Mouse (Mus musculus): ENCODE results near the gene Grhl1.

The Grhl1 gene

DNA sequence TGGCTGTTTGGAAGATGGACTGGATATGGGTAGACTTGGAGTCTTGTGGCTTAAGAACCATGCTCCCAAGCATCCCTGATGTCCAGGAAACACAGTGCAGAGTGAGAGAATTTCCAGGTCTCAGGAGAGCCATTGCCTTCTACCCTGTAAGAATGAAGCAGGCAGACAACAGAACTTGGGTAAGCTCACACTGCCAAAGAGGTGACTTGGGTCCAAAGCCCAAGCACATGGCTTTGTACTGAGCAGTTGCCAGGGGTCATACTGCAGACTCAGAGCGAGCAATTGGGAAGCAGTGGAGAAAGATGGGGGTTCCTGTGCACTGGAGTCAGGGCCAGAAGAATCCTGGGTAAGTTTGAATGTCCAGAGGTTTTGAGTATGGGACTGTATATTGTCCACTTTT, 76.0 kb downstream of the Grhl1 start:
- no peak for DNase-seq

GRCm38 (mm10) chr12:24650415-24651062, 78.5 kb downstream of the Grhl1 start:
- DNase-seq: no peak

- peak; percentile 99 for DNase-seq
Observed at GRCm38 (mm10) chr12:24651063-24651557, 79.0 kb downstream of the Grhl1 start, which contains the start of gene Klf11. Gene Klf11, plus strand, starts transcription at chr12:24651274.

GRCm38 (mm10) chr12:24651642-24652342, 79.7 kb downstream of the Grhl1 start:
- peak; percentile 99 for DNase-seq

- DNase-seq: no peak
Observed at GRCm38 (mm10) chr12:24654065-24654862, 82.2 kb downstream of the Grhl1 start.

DNA sequence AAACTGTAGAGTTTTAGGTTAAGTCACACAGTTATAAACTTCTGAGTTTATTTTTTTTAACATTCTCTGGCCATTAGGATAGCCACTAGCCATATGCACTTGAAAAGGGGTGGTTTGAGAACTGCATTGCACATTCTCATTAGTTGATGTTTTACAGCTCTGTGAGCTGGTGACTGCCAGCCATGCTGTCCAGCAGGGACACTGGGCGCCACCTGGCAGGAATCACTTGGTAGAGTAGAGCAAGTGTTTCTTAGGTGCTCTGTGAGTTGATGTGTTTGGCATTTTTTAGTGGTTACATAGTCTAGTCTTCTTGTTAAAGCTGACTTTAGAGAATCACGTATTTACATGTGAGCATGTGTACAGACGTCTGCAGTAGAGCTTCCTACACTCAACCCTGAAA, 84.4 kb downstream of the Grhl1 start:
- peak; percentile 54 for DNase-seq

- DNase-seq: peak; percentile 55
Observed at GRCm38 (mm10) chr12:24658998-24659397, 86.9 kb downstream of the Grhl1 start.

DNA sequence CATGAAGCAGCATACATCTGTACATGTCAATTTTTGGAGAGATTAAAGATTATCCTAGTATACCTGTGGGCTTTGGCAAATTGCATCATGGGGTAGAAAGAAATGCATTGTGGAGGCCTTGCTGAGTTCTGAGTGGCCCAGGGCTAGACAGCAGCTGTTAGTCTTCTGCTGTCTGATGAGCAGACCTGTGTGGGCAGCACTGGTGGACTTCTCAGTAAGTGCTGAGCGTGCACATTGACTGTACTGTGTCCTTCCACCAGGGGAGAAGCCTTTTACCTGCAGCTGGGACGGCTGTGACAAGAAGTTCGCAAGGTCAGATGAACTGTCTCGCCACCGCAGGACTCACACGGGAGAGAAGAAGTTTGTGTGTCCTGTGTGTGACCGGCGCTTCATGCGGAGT, 87.8 kb downstream of the Grhl1 start:
- DNase-seq: no peak

DNA sequence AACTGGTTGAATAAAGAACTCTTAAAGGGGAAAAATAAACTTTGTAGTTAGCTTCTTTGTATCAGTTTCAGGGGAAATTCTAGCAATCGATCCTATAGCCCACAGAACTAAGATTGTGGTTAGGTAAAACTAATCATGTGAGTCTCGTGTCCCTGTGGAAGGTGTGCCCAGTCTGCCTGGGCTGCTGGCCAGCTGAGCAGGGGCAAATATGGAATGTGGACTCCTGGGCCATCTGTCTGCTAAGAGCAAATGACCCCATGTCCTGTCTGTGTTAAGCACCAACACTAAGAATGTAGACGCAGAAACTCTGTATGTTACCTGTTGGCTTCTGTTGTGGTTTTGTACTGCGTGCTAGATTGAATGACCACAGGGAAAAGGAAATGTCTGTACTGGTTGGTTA, 89.0 kb downstream of the Grhl1 start:
- peak; percentile 68 for DNase-seq

- no peak for DNase-seq
Observed at GRCm38 (mm10) chr12:24662131-24662530, 90.0 kb downstream of the Grhl1 start.
